Mouse (Mus musculus): Measurements from ENCODE around the gene Cds2. TPM values are rescaled to one million over a fixed set of nuclear protein-coding genes. Genes with fewer than 3 reads are reported as not detected.

The Cds2 gene
- polyA plus RNA-seq, 1 experiment: 38.4 TPM

Other genes with a start within 250 kb of the Cds2 start
- 6.6 and 13.8 TPM in 2 replicates for gene Rassf2, start 232.9 kb upstream of the Cds2 start, polyA plus RNA-seq (2012; rRNA removed)
- gene Slc23a2, start 118.0 kb upstream of the Cds2 start, polyA plus RNA-seq (2012; rRNA removed): 36.2 and 36.3 TPM in 2 replicates
- 44.1 and 48.0 TPM in 2 replicates for gene Tmem230, start 15.3 kb upstream of the Cds2 start, polyA plus RNA-seq (2012; rRNA removed)
- gene Pcna, start 9.8 kb upstream of the Cds2 start, polyA plus RNA-seq (2012; rRNA removed): 73.2 and 96.5 TPM in 2 replicates
- 0.01 TPM in 1 of 2 replicates, not detected in the other for gene Prokr2, start 122.3 kb downstream of the Cds2 start, polyA plus RNA-seq (2012; rRNA removed)